Mouse (Mus musculus): ENCODE results near the gene Fli1. TPM values are rescaled to one million over a fixed set of nuclear protein-coding genes. Genes with fewer than 3 reads are reported as not detected.

Gene Fli1
- polyA plus RNA-seq, 1 experiment from 2014 or later, result 5.5 TPM

DNA sequence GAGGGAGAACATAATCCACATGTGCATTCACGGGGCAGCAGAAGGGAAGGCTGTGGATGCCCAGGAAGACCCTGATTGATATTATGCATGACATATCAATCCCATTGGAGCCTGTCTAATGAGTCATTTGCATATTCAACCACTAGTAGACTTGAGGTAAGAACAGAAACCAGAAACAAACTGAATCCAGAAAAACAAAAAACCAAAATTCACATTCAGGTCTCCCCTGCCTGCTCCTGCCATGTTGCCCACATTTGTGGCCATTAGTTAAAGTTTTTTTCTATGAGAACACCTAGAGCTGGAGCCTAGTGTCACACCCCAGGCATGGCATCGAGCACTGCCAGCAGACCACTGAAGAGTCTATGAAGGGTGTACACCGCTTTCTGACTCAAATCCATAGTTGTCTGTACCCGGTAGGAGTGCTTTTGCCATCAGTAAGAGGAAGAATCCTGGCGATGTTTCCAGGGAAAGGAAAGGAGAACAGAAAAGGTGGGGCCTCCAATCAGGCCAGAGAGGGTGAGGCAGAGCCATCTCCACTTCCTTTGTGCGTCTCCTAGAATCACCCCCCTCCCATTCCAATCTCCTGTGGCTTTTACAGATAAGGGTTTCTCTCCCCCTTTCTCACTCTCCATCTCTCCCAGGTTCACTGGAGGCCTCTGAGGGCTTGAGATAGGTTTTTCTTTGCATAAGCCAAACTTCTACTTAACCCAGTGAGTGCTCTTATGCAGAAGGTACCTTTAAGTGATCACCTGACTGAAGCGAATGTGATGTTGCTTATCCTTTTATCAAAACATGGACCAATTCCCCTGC is 32.0 kb downstream of the Fli1 start:
- Histone ChIP-seq H3K9me3 (replicated peaks; ENCODE audit: control insufficient read depth, low read length) (no peaks in the 10 kb centered on the region), H3K4me3 (ENCODE audit: low read depth, low read length) (no peak overlapping the region), H3K4me1 (ENCODE audit: control insufficient read depth, insufficient read depth, low read length) (no peaks in the 10 kb centered on the region), H3K4me2 (ENCODE audit: low read length) (no peak overlapping the region), H3K27ac (ENCODE audit: low read depth, low read length) (no peak overlapping the region), H3K36me3 (ENCODE audit: control insufficient read depth, insufficient read depth, low read length) (no peaks in the 10 kb centered on the region), H3K9ac (ENCODE audit: low read length) (no peak overlapping the region), H3K27me3 (replicated peaks; ENCODE audit: control insufficient read depth, insufficient read depth, low read length) (no peaks in the 10 kb centered on the region)
- no peak for DNase-seq (ENCODE audit: low spot score)
- no peak for ATAC-seq
- WGBS, result 90% methylated on average over 7 of the region's 7 CpGs

DNA sequence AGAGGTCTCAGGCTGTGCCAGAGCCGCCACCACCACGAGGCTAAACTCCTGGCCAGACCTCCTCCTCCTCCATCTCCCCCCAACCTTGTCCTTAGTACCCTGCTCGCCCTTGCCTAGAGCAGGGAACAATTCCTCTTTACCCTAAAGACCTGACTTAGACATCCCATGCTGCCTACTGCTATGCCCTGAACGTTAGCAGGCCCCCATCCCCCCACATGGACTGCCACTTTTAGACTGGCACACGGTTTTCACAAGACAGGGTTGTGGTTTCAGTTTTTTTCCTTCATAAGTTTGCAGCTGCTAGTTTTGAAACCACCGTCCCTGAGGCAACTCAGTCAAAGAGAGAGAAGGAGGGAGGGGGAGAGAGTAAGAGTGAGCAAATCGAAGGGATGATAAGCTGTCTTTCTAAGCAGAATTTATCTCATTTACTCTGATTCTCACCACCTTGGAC is 32.9 kb downstream of the Fli1 start:
- no peak for ATAC-seq
- Histone ChIP-seq H3K27me3 (replicated peaks; ENCODE audit: control insufficient read depth, insufficient read depth, low read length) (no peaks in the 10 kb centered on the region), H3K36me3 (ENCODE audit: control insufficient read depth, insufficient read depth, low read length) (no peaks in the 10 kb centered on the region), H3K9me3 (replicated peaks; ENCODE audit: control insufficient read depth, low read length) (no peaks in the 10 kb centered on the region), H3K4me1 (ENCODE audit: control insufficient read depth, insufficient read depth, low read length) (no peaks in the 10 kb centered on the region), H3K27ac (ENCODE audit: low read depth, low read length) (no peak overlapping the region), H3K9ac (ENCODE audit: low read length) (no peak overlapping the region), H3K4me3 (ENCODE audit: low read depth, low read length) (no peak overlapping the region), H3K4me2 (ENCODE audit: low read length) (no peak overlapping the region)
- 74% methylated on average over 7 of the region's 7 CpGs for WGBS
- no peak for DNase-seq (ENCODE audit: low spot score)

DNA sequence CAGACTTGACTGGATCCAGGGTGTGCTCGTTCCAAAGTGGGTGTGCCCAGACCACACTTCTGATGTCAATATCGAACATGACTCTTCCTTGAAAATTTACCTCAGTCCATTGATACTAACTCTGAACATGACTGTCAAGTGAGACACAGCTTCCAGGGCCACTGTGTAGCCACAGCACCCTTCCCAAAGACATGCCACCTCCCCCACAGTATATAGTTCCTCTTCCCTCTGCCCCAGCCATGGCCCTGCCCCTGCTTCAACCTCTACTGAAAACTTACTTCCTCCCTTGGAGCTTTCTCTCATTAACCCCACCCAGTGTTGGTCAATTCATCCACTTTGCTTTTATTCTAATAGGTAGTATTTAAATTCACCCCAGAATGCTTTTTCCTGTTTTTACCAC is 34.0 kb downstream of the Fli1 start:
- DNase-seq (ENCODE audit: low spot score) (no peak), ATAC-seq (no peak)
- Histone ChIP-seq H3K4me3 (ENCODE audit: low read depth, low read length) (no peak overlapping the region), H3K4me1 (ENCODE audit: control insufficient read depth, insufficient read depth, low read length) (no peaks in the 10 kb centered on the region), H3K36me3 (ENCODE audit: control insufficient read depth, insufficient read depth, low read length) (no peaks in the 10 kb centered on the region), H3K27ac (ENCODE audit: low read depth, low read length) (no peak overlapping the region), H3K4me2 (ENCODE audit: low read length) (no peak overlapping the region), H3K27me3 (replicated peaks; ENCODE audit: control insufficient read depth, insufficient read depth, low read length) (no peaks in the 10 kb centered on the region), H3K9ac (ENCODE audit: low read length) (no peak overlapping the region), H3K9me3 (replicated peaks; ENCODE audit: control insufficient read depth, low read length) (no peaks in the 10 kb centered on the region)
- 81% methylated on average over 2 of the region's 2 CpGs for WGBS

- no peaks in the 10 kb centered on the region for H3K36me3 ChIP-seq (ENCODE audit: control insufficient read depth, insufficient read depth, low read length)
- H3K9me3 ChIP-seq (replicated peaks; ENCODE audit: control insufficient read depth, low read length), result no peaks in the 10 kb centered on the region
- ATAC-seq (no peak), DNase-seq (ENCODE audit: low spot score) (no peak)
- no peaks in the 10 kb centered on the region for H3K4me1 ChIP-seq (ENCODE audit: control insufficient read depth, insufficient read depth, low read length)
- no peak overlapping the region for H3K9ac ChIP-seq (ENCODE audit: low read length)
- no peak overlapping the region for H3K27ac ChIP-seq (ENCODE audit: low read depth, low read length)
- no peak overlapping the region for H3K4me2 ChIP-seq (ENCODE audit: low read length)
- H3K4me3 ChIP-seq (ENCODE audit: low read depth, low read length), result no peak overlapping the region
- no peaks in the 10 kb centered on the region for H3K27me3 ChIP-seq (replicated peaks; ENCODE audit: control insufficient read depth, insufficient read depth, low read length)
- 71% methylated on average over 8 of the region's 8 CpGs for WGBS
Observed at GRCm38 (mm10) chr9:32508118-32508517, 34.5 kb downstream of the Fli1 start.

DNA sequence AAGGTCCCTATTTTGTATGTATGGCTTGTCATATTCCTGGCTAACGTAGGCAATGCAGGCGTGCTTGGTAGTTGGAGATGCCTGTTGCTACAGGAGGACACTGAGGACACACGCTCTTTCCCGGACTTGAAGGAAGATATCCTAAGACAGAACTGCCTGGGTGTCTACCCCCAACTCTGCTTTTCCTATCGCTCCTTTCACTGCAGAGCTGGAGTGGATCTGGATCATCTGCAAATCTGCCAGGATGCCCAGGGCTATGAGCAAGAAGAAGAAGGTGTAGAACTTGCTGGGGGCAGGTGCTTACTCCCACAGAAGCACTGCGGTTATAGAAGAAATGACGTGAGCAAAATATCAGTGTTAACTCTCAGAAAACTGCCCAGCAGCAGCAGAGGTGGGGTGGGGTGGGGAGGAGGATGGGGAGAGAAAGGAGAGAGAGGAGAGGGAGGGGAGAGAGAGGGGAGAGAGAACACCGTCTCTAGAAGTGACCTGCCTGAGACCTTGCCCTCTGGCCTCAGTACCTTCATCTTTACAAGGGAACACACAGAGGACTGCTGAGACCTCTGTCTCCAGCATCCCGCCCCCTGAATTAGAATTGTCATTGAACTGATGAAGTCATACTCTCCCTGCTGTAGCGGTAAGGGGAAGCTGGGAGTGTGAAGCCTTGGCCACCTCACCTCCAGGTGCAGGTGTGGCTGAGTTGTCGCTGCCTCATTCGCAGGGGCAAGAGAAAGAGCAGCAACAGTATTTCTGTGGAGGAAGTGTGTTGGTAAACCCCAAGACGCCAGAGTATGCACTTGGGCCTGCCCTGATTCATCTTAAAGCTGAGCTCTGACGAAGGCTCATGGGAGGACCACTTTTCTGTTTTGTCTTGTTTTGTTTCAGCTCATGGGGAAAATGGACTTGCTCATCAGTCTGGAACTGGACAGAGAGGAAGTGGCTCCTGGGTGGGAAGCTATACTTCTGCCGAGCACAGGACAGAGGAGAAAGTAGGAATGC is 35.5 kb downstream of the Fli1 start:
- no peaks in the 10 kb centered on the region for H3K27me3 ChIP-seq (replicated peaks; ENCODE audit: control insufficient read depth, insufficient read depth, low read length)
- no peaks in the 10 kb centered on the region for H3K36me3 ChIP-seq (ENCODE audit: control insufficient read depth, insufficient read depth, low read length)
- H3K4me1 ChIP-seq (ENCODE audit: control insufficient read depth, insufficient read depth, low read length), result no peaks in the 10 kb centered on the region
- H3K9me3 ChIP-seq (replicated peaks; ENCODE audit: control insufficient read depth, low read length), result no peaks in the 10 kb centered on the region
- whole genome bisulfite sequencing, result 72% methylated on average over 15 of the region's 15 CpGs
- no peak for DNase-seq (ENCODE audit: low spot score)
- H3K4me2 ChIP-seq (ENCODE audit: low read length), result no peak overlapping the region
- no peak overlapping the region for H3K9ac ChIP-seq (ENCODE audit: low read length)
- no peak overlapping the region for H3K4me3 ChIP-seq (ENCODE audit: low read depth, low read length)
- H3K27ac ChIP-seq (ENCODE audit: low read depth, low read length), result no peak overlapping the region
- no peak for ATAC-seq

GRCm38 (mm10) chr9:32506161-32506560 is 36.5 kb downstream of the Fli1 start:
- no peak overlapping the region for H3K4me2 ChIP-seq (ENCODE audit: low read length)
- H3K36me3 ChIP-seq (ENCODE audit: control insufficient read depth, insufficient read depth, low read length), result no peaks in the 10 kb centered on the region
- H3K27me3 ChIP-seq (replicated peaks; ENCODE audit: control insufficient read depth, insufficient read depth, low read length), result no peaks in the 10 kb centered on the region
- no peak overlapping the region for H3K9ac ChIP-seq (ENCODE audit: low read length)
- WGBS, result 55% methylated on average over 8 of the region's 8 CpGs
- H3K4me3 ChIP-seq (ENCODE audit: low read depth, low read length), result no peak overlapping the region
- DNase-seq (ENCODE audit: low spot score) (no peak), ATAC-seq (no peak)
- H3K9me3 ChIP-seq (replicated peaks; ENCODE audit: control insufficient read depth, low read length), result no peaks in the 10 kb centered on the region
- no peak overlapping the region for H3K27ac ChIP-seq (ENCODE audit: low read depth, low read length)
- H3K4me1 ChIP-seq (ENCODE audit: control insufficient read depth, insufficient read depth, low read length), result no peaks in the 10 kb centered on the region

DNA sequence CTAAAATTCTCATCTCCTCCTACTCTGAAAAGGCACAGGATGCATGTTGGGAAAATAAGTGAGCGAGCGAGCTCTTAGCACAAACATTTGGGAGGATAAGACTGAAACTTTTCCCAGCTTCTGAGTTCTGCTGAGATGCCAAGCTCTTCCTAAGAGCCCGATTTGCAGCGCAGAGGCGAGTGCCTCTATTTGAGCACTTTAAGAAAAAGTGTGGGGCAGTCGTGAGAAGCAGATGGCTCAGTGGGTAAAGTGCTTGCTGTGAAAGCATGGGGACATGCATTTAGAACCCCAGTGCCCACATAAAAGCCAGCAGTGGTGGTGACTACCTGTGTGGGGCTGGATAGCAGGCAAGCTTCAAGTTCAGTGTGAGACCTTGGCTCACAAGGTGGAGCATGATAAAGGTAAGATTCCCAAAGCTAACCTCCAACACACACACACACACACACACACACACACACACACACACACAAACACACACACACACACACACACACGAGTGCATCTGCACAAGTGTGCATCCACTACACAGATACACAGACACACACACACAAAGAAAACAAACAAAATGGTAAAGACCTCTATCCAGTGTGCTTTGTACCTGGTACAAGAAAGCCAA is 37.1 kb downstream of the Fli1 start:
- Histone ChIP-seq H3K9ac (ENCODE audit: low read length) (no peak overlapping the region), H3K9me3 (replicated peaks; ENCODE audit: control insufficient read depth, low read length) (no peaks in the 10 kb centered on the region), H3K4me2 (ENCODE audit: low read length) (no peak overlapping the region), H3K4me1 (ENCODE audit: control insufficient read depth, insufficient read depth, low read length) (no peaks in the 10 kb centered on the region), H3K36me3 (ENCODE audit: control insufficient read depth, insufficient read depth, low read length) (no peaks in the 10 kb centered on the region), H3K27ac (ENCODE audit: low read depth, low read length) (no peak overlapping the region), H3K27me3 (replicated peaks; ENCODE audit: control insufficient read depth, insufficient read depth, low read length) (no peaks in the 10 kb centered on the region), H3K4me3 (ENCODE audit: low read depth, low read length) (no peak overlapping the region)
- DNase-seq (ENCODE audit: low spot score) (no peak), ATAC-seq (no peak)
- WGBS, result 82% methylated on average over 7 of the region's 7 CpGs

GRCm38 (mm10) chr9:32503995-32504451 is 38.6 kb downstream of the Fli1 start:
- 86% methylated on average over 11 of the region's 11 CpGs for whole genome bisulfite sequencing

More at GRCm38 (mm10) chr9:32503995-32504451, 38.6 kb downstream of the Fli1 start:
- Histone ChIP-seq H3K4me3 (ENCODE audit: low read depth, low read length) (no peak overlapping the region), H3K9ac (ENCODE audit: low read length) (no peak overlapping the region), H3K4me1 (ENCODE audit: control insufficient read depth, insufficient read depth, low read length) (no peaks in the 10 kb centered on the region), H3K27me3 (replicated peaks; ENCODE audit: control insufficient read depth, insufficient read depth, low read length) (no peaks in the 10 kb centered on the region), H3K36me3 (ENCODE audit: control insufficient read depth, insufficient read depth, low read length) (no peaks in the 10 kb centered on the region), H3K27ac (ENCODE audit: low read depth, low read length) (no peak overlapping the region), H3K9me3 (replicated peaks; ENCODE audit: control insufficient read depth, low read length) (no peaks in the 10 kb centered on the region), H3K4me2 (ENCODE audit: low read length) (no peak overlapping the region)
- DNase-seq (ENCODE audit: low spot score), result no peak
- no peak for ATAC-seq

Data from forebrain, embryonic 14.5 days (tissue).